Mouse (Mus musculus) natural killer cell, adult 2 months (primary cell): Measurements from ENCODE around the gene Unk.
"Not testable (repeated sequence)": the region's sequence is repeated elsewhere in the genome, so short reads cannot be mapped to it uniquely, and the experiment has no call there.

Experiments
- DNase-seq, 2 experiments: peaks; one replicate each; pipeline ENCODE4 v3.0.0; 2022; ENCODE audit warnings: low spot score in 2 of 2

The Unk gene

DNA sequence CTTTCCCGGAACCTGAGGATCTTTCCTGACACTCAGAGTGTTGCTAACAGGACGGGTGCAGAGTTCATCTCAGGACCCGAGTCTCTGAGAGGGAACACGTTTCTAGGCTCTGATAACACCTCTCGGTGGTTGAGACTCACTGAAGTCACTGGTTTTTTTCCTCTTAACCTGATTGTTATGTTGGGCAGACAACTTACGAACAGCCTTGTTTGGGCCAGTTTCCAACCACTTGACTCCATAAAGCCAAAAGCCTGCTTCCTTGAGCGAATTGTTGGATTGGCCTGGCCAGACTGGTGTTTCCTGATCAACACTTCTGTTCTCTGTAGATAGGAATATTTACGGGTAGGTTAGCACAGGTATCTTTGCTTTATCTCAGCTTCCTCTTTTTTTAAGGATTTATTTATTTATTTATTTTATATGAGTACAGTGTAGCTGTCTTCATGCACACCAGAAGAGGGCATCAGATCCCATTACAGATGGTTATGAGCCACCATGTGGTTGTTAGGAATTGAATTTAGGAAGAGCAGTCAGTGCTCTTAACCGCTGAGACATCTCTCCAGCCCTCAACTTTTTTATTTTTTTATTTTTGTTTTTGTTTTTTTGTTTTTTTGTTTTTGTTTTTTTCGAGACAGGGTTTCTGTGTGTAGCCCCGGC lies 58.7 kb downstream of the Unk start:
- DNase-seq: no peak

- no peak for DNase-seq
Measured at GRCm38 (mm10) chr11:116089545-116089944, 59.4 kb downstream of the Unk start.

- no peak for DNase-seq
Measured at GRCm38 (mm10) chr11:116091591-116091990, 61.5 kb downstream of the Unk start.

GRCm38 (mm10) chr11:116092959-116093358 lies 62.8 kb downstream of the Unk start:
- not testable (repeated sequence) for DNase-seq

DNA sequence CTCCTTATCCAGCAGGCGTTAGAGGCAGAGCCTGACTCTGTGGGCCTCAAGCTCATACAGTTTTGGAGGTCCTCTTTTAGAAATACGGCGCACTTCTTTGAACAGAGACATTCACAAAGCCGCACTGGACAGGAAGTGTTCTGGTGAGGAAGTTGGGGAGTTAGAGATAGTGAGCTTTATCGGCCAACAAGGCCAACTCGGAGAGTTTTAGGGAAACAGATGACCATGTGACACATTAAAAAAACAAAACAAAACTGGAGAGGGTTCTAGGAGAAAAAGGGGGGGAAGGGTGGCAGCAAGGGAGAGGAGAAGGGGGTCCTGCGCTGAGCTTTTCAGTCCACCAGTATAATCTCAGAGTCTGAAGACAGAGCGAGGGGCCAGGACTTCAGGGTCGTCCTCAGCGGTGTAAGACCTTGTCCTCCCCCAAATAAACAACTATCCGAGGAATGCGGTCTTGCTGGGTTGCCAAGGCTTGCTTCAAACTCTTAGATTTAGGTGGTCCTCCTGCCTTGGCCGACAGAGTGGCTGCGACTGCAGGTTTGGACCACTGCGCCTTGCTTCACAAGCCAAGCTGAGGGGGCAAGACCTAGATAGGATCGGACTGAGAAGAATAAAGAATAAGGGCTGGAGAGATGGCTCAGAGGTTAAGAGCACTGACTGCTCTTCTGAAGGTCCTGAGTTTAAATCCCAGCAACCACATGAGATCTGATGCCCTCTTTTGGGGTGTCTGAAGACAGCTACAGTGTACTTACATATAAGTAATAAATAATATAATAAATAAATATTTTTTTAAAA lies 63.8 kb downstream of the Unk start:
- DNase-seq: no peak

GRCm38 (mm10) chr11:116095573-116095972 lies 65.5 kb downstream of the Unk start:
- DNase-seq: no peak

DNA sequence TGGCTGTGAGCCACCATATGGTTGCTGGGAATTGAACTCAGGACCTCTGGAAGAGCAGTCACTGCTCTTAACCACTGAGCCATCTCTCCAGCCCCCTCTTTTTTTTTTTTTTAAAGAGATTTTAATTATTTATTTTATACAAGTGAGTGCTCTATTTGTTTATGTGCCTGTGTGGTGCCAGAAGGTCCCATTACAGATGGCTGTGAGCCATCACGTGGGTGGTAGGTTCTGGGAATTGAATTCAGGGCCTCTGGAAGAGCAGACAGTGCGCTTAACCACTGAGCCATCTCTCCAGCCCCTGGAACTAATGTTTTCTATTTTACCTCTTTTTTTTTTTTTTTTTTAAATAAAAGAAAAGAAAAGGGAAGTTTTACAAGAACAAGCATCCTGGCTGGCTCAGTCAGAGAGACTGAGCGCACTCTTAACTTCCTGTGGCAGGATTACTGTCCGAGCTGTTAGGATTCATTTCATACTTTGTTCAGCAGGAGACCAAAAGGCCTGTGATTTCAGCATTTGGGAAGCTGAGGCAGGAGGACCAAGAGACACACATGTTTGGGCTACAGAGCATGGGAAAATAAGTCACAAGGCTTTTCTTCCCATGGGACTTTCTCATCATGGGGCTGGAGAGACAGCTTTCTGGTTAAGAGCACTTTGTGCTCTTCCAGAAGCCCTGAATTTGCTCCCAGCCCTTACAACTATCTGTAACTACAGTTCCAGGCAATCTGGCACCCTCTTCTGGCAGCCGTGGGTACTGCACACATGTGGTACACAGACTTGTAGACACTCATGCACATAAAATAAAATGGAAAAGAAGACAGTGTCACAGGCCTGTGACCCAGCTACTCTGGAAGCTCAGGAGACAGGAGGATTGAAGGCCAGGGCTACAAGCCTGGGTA lies 66.3 kb downstream of the Unk start:
- DNase-seq: peak; percentile 35 to 51

DNA sequence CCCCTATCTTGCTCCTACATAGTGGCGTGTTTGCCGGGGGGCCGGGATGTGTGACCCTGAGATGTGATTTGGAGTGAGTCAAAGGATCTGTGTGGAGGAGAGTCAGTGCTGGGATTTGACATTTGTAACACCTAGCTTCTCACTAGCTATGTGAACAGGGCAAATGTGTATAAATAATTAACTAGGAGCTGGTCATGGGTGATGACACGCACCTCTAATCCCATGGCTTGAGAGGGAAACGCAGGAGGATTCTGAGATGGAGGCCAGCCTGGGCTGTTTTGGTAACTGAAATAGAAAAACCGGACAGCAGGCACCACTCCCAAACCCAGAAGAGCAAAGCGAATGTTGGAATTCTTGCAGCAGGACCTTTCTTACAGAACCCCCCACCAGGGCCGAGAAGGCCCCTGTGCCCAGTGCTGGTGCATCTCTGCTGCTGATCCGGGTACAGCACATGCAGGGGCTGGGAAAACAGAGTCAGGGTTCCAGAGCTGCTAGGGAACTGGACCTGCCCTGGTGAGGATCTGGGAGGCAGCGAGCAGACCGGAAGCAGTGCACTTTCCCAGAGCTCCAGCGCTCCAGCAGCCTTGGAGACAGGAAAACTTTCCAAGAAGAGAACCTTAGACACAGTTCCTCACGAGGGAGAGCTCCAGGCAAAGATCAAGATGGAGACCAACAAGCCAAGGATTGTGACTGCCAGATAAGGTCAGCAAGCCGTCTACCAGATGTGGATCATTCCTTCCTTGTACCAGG lies 68.8 kb downstream of the Unk start:
- no peak for DNase-seq

DNA sequence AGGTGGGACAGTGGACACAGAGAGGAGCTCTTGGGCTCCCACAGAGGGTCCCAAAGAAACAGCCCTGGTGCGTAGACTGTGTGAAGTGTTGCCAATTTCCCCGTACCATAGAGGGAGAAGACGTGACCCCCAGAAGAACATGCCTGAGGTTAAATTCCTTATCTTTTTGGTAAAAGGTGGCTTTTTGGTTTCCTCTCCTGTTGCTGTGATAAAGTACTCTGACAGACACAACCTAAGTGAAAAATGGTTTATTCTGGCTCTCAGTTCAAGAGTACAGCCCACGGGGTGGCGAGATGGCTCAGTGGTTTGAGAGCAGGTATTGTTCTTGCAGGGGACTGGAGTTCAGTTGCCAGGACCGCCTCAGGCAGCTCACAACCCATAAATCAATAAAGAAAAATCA lies 69.3 kb downstream of the Unk start:
- DNase-seq: no peak

DNA sequence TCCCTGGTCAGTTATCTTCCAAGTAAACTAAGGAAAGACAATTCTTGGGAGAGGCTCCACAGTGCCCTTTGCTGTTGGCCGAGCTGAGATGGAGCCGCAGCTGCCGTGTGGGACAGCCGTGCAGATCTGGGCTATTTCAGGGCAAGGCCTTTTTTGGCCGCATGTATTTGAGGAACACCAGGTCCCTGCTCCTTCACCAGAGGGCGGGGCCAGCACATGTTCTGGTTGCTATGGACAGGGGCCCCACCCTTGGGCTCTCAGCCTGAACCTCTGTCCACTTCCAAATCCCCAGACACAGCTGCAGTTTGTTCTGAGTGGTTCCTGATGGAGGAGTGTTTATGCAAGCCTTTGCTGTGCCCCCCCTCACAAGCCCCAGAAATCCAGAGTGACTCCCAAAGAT lies 70.3 kb downstream of the Unk start:
- DNase-seq: no peak

DNA sequence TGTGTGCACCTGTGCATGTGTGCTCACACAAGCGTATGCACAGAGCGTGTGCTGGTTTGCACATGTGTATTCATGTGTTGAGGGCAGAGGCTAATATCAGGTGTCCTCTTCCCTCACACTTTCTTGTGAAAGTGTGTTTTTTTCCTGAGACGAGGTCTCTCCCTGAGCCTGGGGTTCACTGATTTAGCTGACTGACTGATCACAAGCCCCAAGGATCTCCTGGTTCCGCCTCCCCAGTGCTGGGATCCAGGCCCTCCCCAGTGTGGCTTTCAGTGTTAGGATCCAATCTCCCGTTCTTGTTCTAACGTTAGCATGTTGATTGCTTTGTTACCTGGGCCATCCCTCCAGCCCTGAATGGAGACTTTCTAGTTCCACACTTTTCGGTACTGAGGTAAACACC lies 70.7 kb downstream of the Unk start:
- DNase-seq: no peak

DNA sequence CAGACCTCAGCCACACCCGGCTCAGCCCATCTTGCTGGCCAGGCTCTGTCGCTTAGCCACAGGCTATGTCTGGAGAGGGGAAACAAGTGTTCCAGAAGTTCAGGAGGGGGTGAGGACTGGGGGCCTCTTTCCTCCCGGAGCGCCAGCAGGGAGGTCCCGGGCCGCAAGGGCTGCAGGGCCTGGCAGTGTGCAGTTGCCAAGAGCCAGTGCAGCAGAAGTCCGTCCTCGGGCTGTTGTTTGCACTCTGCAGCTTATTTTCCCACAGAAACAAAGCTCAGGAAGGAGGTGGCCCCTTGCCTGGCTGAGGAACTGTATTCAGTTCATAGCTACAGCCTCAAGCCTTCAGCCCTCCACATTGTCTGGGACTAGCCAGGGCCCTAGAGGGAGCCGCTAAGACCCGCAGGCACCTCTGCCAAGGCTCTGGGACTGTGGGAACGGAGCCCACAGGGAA lies 71.8 kb downstream of the Unk start:
- DNase-seq: no peak

DNA sequence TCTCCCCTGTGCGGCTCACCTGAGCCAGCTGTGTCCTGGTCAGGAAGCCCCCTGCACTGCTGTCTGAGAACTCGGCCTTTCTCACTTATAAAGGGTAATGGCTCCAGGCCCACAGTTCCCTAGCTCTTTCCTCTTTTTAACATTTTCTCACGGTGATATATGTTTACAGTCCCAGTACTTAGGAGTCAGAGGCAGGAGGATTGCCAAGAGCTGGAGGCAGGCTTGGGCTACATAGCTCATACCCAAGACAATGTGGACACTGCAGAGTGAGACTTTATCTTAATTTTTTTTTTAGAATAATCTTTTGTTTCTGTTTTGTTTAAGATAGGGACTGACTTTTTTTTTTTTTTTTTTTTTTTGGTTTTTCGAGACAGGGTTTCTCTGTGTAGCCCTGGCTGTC lies 72.3 kb downstream of the Unk start:
- DNase-seq: no peak

DNA sequence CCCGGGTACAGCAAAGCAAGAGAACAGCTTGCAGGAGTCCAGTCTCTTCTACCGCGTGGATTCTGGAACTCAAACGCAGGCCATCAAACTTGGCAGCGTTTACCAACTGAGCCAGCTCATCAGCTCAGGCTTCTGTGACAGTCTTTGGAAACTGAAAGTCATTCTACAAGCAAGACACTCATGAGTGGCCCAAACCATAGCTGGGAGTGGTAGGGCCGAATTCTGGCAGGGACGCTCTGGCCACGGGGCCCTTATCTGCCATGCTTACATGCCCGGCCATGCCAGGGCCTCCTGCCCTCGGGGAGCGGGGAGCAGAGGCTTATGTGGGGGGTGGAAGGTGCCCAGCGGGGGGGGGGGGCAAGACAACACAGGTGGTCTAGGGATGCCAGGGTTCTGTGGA lies 73.5 kb downstream of the Unk start:
- DNase-seq: no peak

DNA sequence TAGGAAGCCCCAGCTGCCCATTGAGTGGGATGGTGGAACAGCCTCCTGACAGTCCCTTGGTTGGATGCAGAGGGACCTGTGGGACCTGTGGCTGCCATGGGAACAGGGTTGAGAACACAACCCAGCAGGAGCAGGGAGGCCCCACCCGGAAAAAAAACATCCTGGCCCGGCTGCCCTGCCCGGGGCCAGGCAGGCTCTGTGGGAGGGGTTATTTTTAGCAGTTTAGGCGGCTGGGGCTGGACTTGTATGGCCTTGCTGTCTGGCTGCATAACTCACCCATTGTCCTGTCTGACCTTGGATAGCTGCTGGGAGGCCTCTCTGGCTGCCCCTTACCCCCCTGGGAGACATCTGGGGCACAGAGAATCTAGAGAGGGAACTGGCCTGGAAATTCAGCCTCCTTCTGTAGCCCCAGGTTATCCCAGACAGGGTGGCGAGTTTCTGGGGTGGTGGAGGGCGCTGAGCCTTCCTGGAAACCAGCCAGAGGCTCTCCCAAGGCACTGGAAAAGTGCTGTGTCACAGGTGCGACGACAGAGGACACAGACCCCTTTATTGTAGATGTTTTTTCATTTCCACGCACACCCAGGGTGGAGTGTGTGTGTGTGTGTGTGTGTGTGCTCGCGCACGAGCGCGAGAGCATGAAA lies 74.0 kb downstream of the Unk start:
- no peak for DNase-seq

DNA sequence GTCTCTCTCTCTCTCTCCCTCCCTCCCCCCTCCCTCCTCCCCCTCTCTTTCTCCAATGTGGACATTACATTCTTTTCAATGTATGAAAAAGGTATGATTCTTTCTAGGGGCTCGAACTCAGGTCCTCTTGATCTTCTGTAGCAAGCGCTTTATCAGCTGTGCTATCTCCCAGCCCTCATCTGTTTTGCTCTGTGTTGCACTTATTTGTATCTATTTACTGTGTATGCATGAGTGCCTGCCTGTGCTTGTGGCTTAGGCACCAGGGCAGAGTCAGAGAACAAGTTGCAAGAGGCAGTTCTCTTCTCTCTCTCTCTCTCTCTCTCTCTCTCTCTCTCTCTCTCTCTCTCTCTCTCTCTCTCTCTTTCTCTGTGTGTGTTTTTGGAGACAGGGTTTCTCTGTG lies 74.9 kb downstream of the Unk start:
- no peak for DNase-seq

DNA sequence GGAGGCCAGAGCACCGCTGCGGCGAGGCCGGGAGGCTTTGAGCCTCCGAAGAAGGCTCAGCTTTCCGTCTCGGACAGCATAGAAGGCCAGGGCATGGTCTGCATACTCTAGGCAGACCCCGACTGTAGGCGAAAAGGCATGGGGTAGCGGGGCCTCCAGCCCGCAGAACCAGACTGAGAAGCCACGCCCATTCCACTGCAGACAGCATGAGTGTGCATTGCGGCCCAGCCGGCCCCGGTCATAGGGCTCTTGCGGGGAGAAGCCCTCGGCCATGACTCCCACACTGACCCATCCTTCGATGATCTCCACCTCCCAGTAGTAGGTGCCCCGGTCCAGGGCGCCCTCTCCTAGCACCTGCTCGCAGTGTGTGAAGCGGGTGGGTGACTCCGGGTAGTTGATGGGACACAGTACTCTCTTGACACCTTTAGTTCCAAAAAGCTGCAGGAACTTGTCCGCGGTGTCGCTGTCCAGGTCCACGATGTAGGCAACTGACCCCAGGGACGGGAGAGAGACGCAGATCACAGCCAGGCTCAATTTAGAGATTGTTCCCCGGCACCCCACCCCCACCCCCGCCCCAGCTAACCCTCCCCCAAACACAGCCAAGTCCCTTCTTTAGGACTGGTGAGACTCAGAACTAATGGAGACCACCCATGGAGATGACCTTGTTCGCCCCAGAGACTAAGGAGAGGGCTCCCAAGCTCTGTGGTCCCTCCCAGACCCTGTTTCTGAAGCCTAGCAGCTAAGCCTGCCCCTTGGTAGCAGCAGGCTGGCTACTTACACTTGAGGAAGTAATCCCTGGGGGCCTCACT lies 76.2 kb downstream of the Unk start:
- no peak for DNase-seq

- no peak for DNase-seq
Measured at GRCm38 (mm10) chr11:116106963-116107776, 77.0 kb downstream of the Unk start.

DNA sequence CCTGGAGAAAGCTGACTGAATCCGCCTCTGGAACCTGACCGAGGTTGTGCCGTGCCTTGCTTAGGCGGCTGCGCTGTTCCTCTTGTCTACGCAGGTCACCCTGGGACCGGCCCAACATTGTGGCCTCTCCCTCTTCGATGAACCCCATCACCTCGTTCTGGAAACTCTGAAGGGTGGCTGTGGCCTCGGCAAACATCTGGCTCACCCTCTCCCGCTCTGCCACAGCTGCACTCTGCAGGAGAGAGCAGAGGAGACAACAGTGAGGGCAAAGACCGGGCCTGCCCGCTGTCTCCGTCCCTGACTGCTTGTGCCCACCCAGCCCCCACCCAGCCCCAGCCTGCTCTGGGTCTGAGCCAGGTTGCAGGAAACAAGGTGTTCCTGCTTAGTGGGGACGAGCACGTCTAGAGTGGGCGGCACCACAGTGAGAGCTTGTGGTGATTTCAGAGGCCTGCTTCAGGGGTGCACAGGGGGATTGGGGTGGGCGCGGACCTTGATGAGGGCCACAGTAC lies 77.7 kb downstream of the Unk start:
- no peak for DNase-seq
